Mouse (Mus musculus) E14TG2a.4 (cell line): ENCODE measurements around the gene Akr1c19.

Experiments
- CTCF ChIP-seq: conservative IDR thresholded peaks from 2 replicates; pipeline ENCODE4 v1.5.1; 2014; ENCODE audit warnings: low read length
- POU5F1 ChIP-seq: IDR thresholded peaks from 2 replicates; pipeline ENCODE4 v1.6.1; 2014; ENCODE audit warnings: low read length, borderline replicate concordance

DNA sequence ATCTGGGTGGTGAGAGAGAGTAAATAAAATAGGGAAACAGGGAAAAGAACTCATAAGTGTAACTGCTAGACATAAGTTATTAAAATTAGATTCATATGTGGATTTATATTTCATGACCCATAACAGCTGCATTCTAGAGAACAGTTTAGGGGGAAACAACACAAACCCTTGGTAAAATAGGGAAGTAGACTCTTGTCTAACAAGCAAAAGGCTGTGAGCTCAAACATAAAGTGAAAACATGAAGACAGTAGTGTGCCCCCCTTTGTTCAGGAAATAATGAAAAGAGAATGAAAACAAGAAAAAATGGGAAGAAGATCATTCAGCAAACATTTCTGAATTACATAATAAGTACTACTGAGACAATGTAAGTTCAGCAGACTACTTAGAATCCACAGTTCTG lies 42.4 kb downstream of the Akr1c19 start:
- TF ChIP-seq CTCF (no peak), POU5F1 (no peak)
